Mouse (Mus musculus) erythroid progenitor cell, adult 5-6 weeks (primary cell): Measurements from ENCODE around the gene Defb48. TPM values are rescaled to one million over a fixed set of nuclear protein-coding genes. Genes with fewer than 3 reads are reported as not detected.

Source experiments
- ATAC-seq: replicated peaks from 2 replicates; pipeline ENCODE4 v1.8.0; 2016; ENCODE audit warnings: moderate number of reproducible peaks, mild to moderate bottlenecking, moderate TSS enrichment, inconsistent platforms; ENCODE audit not compliant: poor library complexity, low FRiP score, severe bottlenecking
- total RNA-seq, 2 experiments: library from RNA; stranded (forward) in 1 of 2; stranded (reverse) in 1 of 2; fragments of 150-400 nt in 1 of 2; fragments of 186-747, 209-891 nt in 1 of 2; gene quantifications; 2 replicates each; pipeline versions ENCODE4 v1.2.3 to v1.2.4; 2015 to 2017; ENCODE audit warnings: low replicate concordance in 2 of 2

The Defb48 gene
- not detected in 2 replicates for total RNA-seq (2015; ENCODE audit: low replicate concordance)
- not detected in 2 replicates for total RNA-seq (2017; ENCODE audit: low replicate concordance)

- no peak for ATAC-seq
These were observed at the start of gene Defb48 for GRCm38 (mm10) chr14:62984410-62984809. Gene Defb48 (minus strand): TSS chr14:62984510.

- no peak for ATAC-seq
These were observed 36.3 kb upstream of the Defb48 start for GRCm38 (mm10) chr14:63020524-63021156.

- no peak for ATAC-seq
These were observed 30.4 kb upstream of the Defb48 start for GRCm38 (mm10) chr14:63014667-63015066.

GRCm38 (mm10) chr14:63013082-63013481 is 28.8 kb upstream of the Defb48 start:
- no peak for ATAC-seq

GRCm38 (mm10) chr14:63011471-63011870 is 27.2 kb upstream of the Defb48 start, which contains the start of gene Defb43:
Gene Defb43 (plus strand): TSS chr14:63011771.
- ATAC-seq = no peak

- no peak for ATAC-seq
These were observed 18.3 kb upstream of the Defb48 start for GRCm38 (mm10) chr14:63002588-63002987.

- ATAC-seq = no peak
These were observed 14.7 kb upstream of the Defb48 start for GRCm38 (mm10) chr14:62998977-62999376.

GRCm38 (mm10) chr14:62997777-62998176 is 13.5 kb upstream of the Defb48 start, which contains the start of gene Defb47:
Gene Defb47 (plus strand): TSS chr14:62998077.
- no peak for ATAC-seq

- no peak for ATAC-seq
These were observed 7.7 kb upstream of the Defb48 start for GRCm38 (mm10) chr14:62991849-62992510.

GRCm38 (mm10) chr14:62991271-62991670 is 7.0 kb upstream of the Defb48 start:
- ATAC-seq = no peak

GRCm38 (mm10) chr14:62979815-62980214 is 4.5 kb downstream of the Defb48 start:
- ATAC-seq = no peak

- ATAC-seq = no peak
These were observed 9.3 kb downstream of the Defb48 start for GRCm38 (mm10) chr14:62975046-62975445.

- ATAC-seq = no peak
These were observed 18.3 kb downstream of the Defb48 start for GRCm38 (mm10) chr14:62965811-62966520.

- no peak for ATAC-seq
These were observed 19.0 kb downstream of the Defb48 start for GRCm38 (mm10) chr14:62965342-62965741.

GRCm38 (mm10) chr14:62963632-62964031 is 20.7 kb downstream of the Defb48 start:
- ATAC-seq = no peak

GRCm38 (mm10) chr14:62956091-62956490 is 28.2 kb downstream of the Defb48 start:
- ATAC-seq = no peak

- ATAC-seq = no peak
These were observed 37.5 kb downstream of the Defb48 start for GRCm38 (mm10) chr14:62946794-62947193.

GRCm38 (mm10) chr14:62940383-62941074 is 43.8 kb downstream of the Defb48 start:
- ATAC-seq = no peak

- ATAC-seq = no peak
These were observed 44.9 kb downstream of the Defb48 start for GRCm38 (mm10) chr14:62939435-62939834.

GRCm38 (mm10) chr14:62937675-62938074 is 46.6 kb downstream of the Defb48 start:
- no peak for ATAC-seq
